Comparison of ENCODE assay signal across 8 mouse cellular contexts in genomic region chr9:64609546-64609945, GRCm38 (mm10).
DNase-seq lines count a peak whose midpoint lies in the region; ATAC-seq and TF ChIP-seq lines count a peak whose summit lies in the region.
"Had no signal": no experiment of that assay in that cellular context is flagged by ENCODE, and none has a peak within 500 bp of the region (broad histone marks: within the 10 kb centered on the region; RNA-seq: fewer than 3 reads in every experiment).

No protein-coding gene starts in this region.

- H3K27me3 ChIP-seq in lung, postnatal 0 days (replicated peaks; ENCODE audit: insufficient read depth, low read length), result no peaks in the 10 kb centered on the region
- 0 out of 2 replicates have a peak, but pooled peaks cover 6% of the 10 kb centered on the region for H3K27me3 ChIP-seq in hindbrain, embryonic 13.5 days
- H3K27me3 ChIP-seq in intestine, embryonic 16.5 days (replicated peaks; ENCODE audit: control insufficient read depth, insufficient read depth, low read length), result no peaks in the 10 kb centered on the region

- H3K4me3 ChIP-seq in lung, postnatal 0 days (ENCODE audit: low read depth, low read length), result no peak overlapping the region
- no peak overlapping the region for H3K4me3 ChIP-seq in hindbrain, embryonic 13.5 days
- no peak overlapping the region for H3K4me3 ChIP-seq in intestine, embryonic 16.5 days (ENCODE audit: low read length)
- H3K4me3 ChIP-seq: heart, embryonic 13.5 days had no signal

- no peak overlapping the region for H3K4me2 ChIP-seq in lung, postnatal 0 days (replicated peaks; ENCODE audit: low read depth, low read length)
- no peak overlapping the region for H3K4me2 ChIP-seq in hindbrain, embryonic 13.5 days
- no peak overlapping the region for H3K4me2 ChIP-seq in intestine, embryonic 16.5 days (ENCODE audit: low read depth, low read length)
- H3K4me2 ChIP-seq: heart, embryonic 13.5 days had no signal

- DNase-seq in lung, postnatal 10 days, result peak; percentile 14
- no peak for DNase-seq in lung, postnatal 0 days (ENCODE audit: low spot score)
- peak; percentile 68 for DNase-seq in cerebellum, adult 9-10 months
- peak; percentile 80 to 82 for DNase-seq in right cerebral cortex, postnatal 10 days (ENCODE audit: low spot score in 2 of 2)
- DNase-seq in embryo, embryonic 10 days (ENCODE audit: low spot score), result no peak

- no peak for ATAC-seq in lung, postnatal 0 days
- ATAC-seq in hindbrain, embryonic 13.5 days (ENCODE audit: low FRiP score), result no peak
- no peak for ATAC-seq in intestine, embryonic 16.5 days

- TF ChIP-seq EP300 in lung, postnatal 0 days (IDR thresholded peaks at IDR 0.05), result no peak

- H3K4me1 ChIP-seq in lung, postnatal 0 days (ENCODE audit: insufficient read depth, low read depth, low read length), result no peaks in the 10 kb centered on the region; the same call in 1 of the 2 replicates
- H3K4me1 ChIP-seq in hindbrain, embryonic 13.5 days (replicated peaks), result peaks cover 78% of the 10 kb centered on the region
- peaks cover 5% of the 10 kb centered on the region; the same call in 1 of the 2 replicates for H3K4me1 ChIP-seq in intestine, embryonic 16.5 days (ENCODE audit: control insufficient read depth, insufficient read depth, low read length)

- no peaks in the 10 kb centered on the region for H3K36me3 ChIP-seq in lung, postnatal 0 days (ENCODE audit: insufficient read depth, low read length)
- no peaks in the 10 kb centered on the region for H3K36me3 ChIP-seq in hindbrain, embryonic 13.5 days
- no peaks in the 10 kb centered on the region for H3K36me3 ChIP-seq in intestine, embryonic 16.5 days (ENCODE audit: control insufficient read depth, insufficient read depth, low read length)
- H3K36me3 ChIP-seq: heart, embryonic 13.5 days had no signal

- H3K27ac ChIP-seq in lung, postnatal 0 days (ENCODE audit: low read length), result no peak overlapping the region
- H3K27ac ChIP-seq in hindbrain, embryonic 13.5 days, result peak overlapping the region; percentile 73; the same call in 1 of the 2 replicates
- no peak overlapping the region for H3K27ac ChIP-seq in intestine, embryonic 16.5 days (ENCODE audit: low read length)
- H3K27ac ChIP-seq: heart, embryonic 13.5 days had no signal

- no peak for TF ChIP-seq CTCF in lung, postnatal 0 days (IDR thresholded peaks at IDR 0.05)

- 41% methylated on average over 3 of the region's 3 CpGs for WGBS in lung, postnatal 0 days
- WGBS in hindbrain, embryonic 13.5 days, result 16% methylated on average over 3 of the region's 3 CpGs
- WGBS in intestine, embryonic 16.5 days, result 55% methylated on average over 3 of the region's 3 CpGs

- no peak overlapping the region for H3K9ac ChIP-seq in lung, postnatal 0 days (replicated peaks; ENCODE audit: low read depth)
- no peak overlapping the region for H3K9ac ChIP-seq in hindbrain, embryonic 13.5 days
- no peak overlapping the region for H3K9ac ChIP-seq in intestine, embryonic 16.5 days (ENCODE audit: low read depth, low read length)
- H3K9ac ChIP-seq: heart, embryonic 13.5 days had no signal

- H3K9me3 ChIP-seq in lung, postnatal 0 days (ENCODE audit: low read length), result no peaks in the 10 kb centered on the region
- H3K9me3 ChIP-seq in hindbrain, embryonic 13.5 days, result no peaks in the 10 kb centered on the region
- no peaks in the 10 kb centered on the region for H3K9me3 ChIP-seq in intestine, embryonic 16.5 days (ENCODE audit: control insufficient read depth, low read length)
- H3K9me3 ChIP-seq: heart, embryonic 13.5 days had no signal

Comparison
In these comparisons a context has a peak if more than half of its experiments do, and no peak if none do; other contexts are left out.
1. DNase-seq: peak in lung, postnatal 10 days (single experiment), cerebellum, adult 9-10 months (single experiment) and right cerebral cortex, postnatal 10 days (2 of 2); none in lung, postnatal 0 days (single experiment) and embryo, embryonic 10 days (single experiment).